ENCODE assay signal across 20 mouse cellular contexts in the genomic region with DNA sequence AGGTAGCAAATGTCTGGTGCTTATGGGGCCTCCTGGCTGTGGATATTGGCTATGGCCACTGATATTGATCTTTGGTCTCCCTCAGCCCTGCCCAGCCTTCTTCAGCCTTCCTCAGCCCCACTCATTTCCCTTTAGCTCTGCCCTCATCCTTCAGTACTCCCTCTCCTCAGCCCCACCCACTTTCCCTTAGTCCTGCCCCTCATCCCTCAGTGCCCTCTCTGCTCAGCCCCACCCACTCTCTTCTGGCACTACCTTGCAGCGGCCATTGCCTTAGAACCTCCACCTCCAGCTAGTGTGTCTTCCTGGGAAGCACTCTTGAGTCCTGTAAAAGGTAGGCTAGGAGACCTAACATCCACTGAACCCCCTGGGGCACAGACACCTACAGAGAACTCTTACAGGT.
DNase-seq lines count a peak whose midpoint lies in the region; ATAC-seq and TF ChIP-seq lines count a peak whose summit lies in the region.
"Had no signal": no experiment of that assay in that cellular context is flagged by ENCODE, and none has a peak within 500 bp of the region (broad histone marks: within the 10 kb centered on the region; RNA-seq: fewer than 3 reads in every experiment).

No protein-coding gene starts in this region.

- H3K27ac ChIP-seq in hindbrain, embryonic 11.5 days (ENCODE audit: low read depth, low read length): peak overlapping the region; percentile 89
- H3K27ac ChIP-seq in hindbrain, embryonic 14.5 days: no peak overlapping the region
- H3K27ac ChIP-seq in ES-Bruce4 (ENCODE audit: insufficient read depth, low read length): peak overlapping the region; percentile 99
- H3K27ac ChIP-seq in limb, embryonic 10.5 days: peak overlapping the region; percentile 34; the same call in 1 of the 2 replicates
- H3K27ac ChIP-seq: layer of hippocampus, adult 2 months; macrophage; neural tube, embryonic 13.5 days had no signal

- no peak for ATAC-seq in hindbrain, embryonic 11.5 days (ENCODE audit: low FRiP score)
- no peak for ATAC-seq in hindbrain, embryonic 14.5 days (ENCODE audit: low FRiP score)

- 23% methylated on average over 1 of the region's 1 CpGs for WGBS in hindbrain, embryonic 11.5 days
- 25% methylated on average over 1 of the region's 1 CpGs for WGBS in hindbrain, embryonic 14.5 days
- WGBS in limb, embryonic 10.5 days: 46% methylated on average over 1 of the region's 1 CpGs

- DNase-seq in hindbrain, embryonic 11.5 days (ENCODE audit: low spot score): no peak
- no peak for DNase-seq in hindbrain, embryonic 14.5 days (ENCODE audit: low spot score)
- DNase-seq in limb, embryonic 10.5 days (ENCODE audit: low spot score): no peak
- DNase-seq in layer of hippocampus, postnatal 10 days (ENCODE audit: low spot score in 2 of 2): no peak
- no peak for DNase-seq in spleen, postnatal 36 days (ENCODE audit: low spot score in 2 of 2)
- DNase-seq: adrenal gland, postnatal 25 days; cerebellum, adult 8-10 months; heart, adult 11 months; heart, postnatal 4 days; kidney, adult 18-20 months; kidney, postnatal 10 days; left cerebral cortex, postnatal 4 days; lung, adult 2 months; right cerebral cortex, postnatal 14 days had no signal

- no peak for TF ChIP-seq POLR2A in ES-Bruce4 (IDR thresholded peaks at IDR 0.05; ENCODE audit: insufficient read depth, low read length)

- H3K27me3 ChIP-seq in hindbrain, embryonic 11.5 days (ENCODE audit: control insufficient read depth, insufficient read depth, low read length): no peaks in the 10 kb centered on the region
- no peaks in the 10 kb centered on the region for H3K27me3 ChIP-seq in hindbrain, embryonic 14.5 days (ENCODE audit: control insufficient read depth, insufficient read depth, low read length)
- no peaks in the 10 kb centered on the region for H3K27me3 ChIP-seq in E14TG2a.4 (ENCODE audit: insufficient read depth, low read length)
- H3K27me3 ChIP-seq in ES-Bruce4 (ENCODE audit: control insufficient read depth, insufficient read depth, low read length, poor library complexity, severe bottlenecking): no peaks in the 10 kb centered on the region
- H3K27me3 ChIP-seq in limb, embryonic 10.5 days (ENCODE audit: low read depth, poor library complexity, severe bottlenecking): peaks cover 10% of the 10 kb centered on the region; the same call in 1 of the 2 replicates

- H3K4me1 ChIP-seq in hindbrain, embryonic 11.5 days (replicated peaks; ENCODE audit: control insufficient read depth, insufficient read depth, low read length): peaks cover 17% of the 10 kb centered on the region
- H3K4me1 ChIP-seq in hindbrain, embryonic 14.5 days (replicated peaks; ENCODE audit: control insufficient read depth, insufficient read depth, low read length): peaks cover 5% of the 10 kb centered on the region; the same call in 1 of the 2 replicates
- peaks cover 63% of the 10 kb centered on the region for H3K4me1 ChIP-seq in E14TG2a.4 (replicated peaks; ENCODE audit: low read depth, low read length)
- peaks cover 18% of the 10 kb centered on the region for H3K4me1 ChIP-seq in ES-Bruce4 (ENCODE audit: control insufficient read depth, insufficient read depth, low read length)
- peaks cover 65% of the 10 kb centered on the region for H3K4me1 ChIP-seq in limb, embryonic 10.5 days

- 0 out of 2 replicates have a peak, but pooled peaks have one; percentile 39 for TF ChIP-seq EP300 in ES-Bruce4 (IDR thresholded peaks at IDR 0.05; ENCODE audit: insufficient read depth, low read depth, low read length)

- no peaks in the 10 kb centered on the region for H3K9me3 ChIP-seq in hindbrain, embryonic 11.5 days (ENCODE audit: control insufficient read depth, low read length)
- H3K9me3 ChIP-seq in hindbrain, embryonic 14.5 days (ENCODE audit: control insufficient read depth, low read length): no peaks in the 10 kb centered on the region
- H3K9me3 ChIP-seq in E14TG2a.4 (ENCODE audit: low read length) (peaks cover 14% of the 10 kb centered on the region), ES-Bruce4 (replicated peaks; ENCODE audit: control insufficient read depth, insufficient read depth, low read length, poor library complexity, severe bottlenecking) (peaks cover 11% of the 10 kb centered on the region)
- H3K9me3 ChIP-seq in limb, embryonic 10.5 days (replicated peaks): no peaks in the 10 kb centered on the region
- H3K9me3 ChIP-seq: neural tube, embryonic 13.5 days had no signal

- no peak overlapping the region for H3K9ac ChIP-seq in hindbrain, embryonic 11.5 days (ENCODE audit: low read depth, low read length)
- no peak overlapping the region for H3K9ac ChIP-seq in hindbrain, embryonic 14.5 days
- H3K9ac ChIP-seq in ES-Bruce4 (ENCODE audit: low read depth, poor library complexity, severe bottlenecking): peak overlapping the region; percentile 53
- H3K9ac ChIP-seq: neural tube, embryonic 13.5 days had no signal

- H3K4me2 ChIP-seq in hindbrain, embryonic 11.5 days (replicated peaks; ENCODE audit: low read depth, low read length): no peak overlapping the region
- H3K4me2 ChIP-seq in hindbrain, embryonic 14.5 days (replicated peaks): no peak overlapping the region
- H3K4me2 ChIP-seq: liver, embryonic 11.5 days; neural tube, embryonic 13.5 days had no signal

- H3K4me3 ChIP-seq in hindbrain, embryonic 11.5 days (ENCODE audit: low read depth, low read length): no peak overlapping the region
- no peak overlapping the region for H3K4me3 ChIP-seq in hindbrain, embryonic 14.5 days (replicated peaks; ENCODE audit: low read length)
- H3K4me3 ChIP-seq in E14TG2a.4 (replicated peaks; ENCODE audit: low read length) (peak overlapping the region; percentile 74), ES-Bruce4 (ENCODE audit: low read depth, low read length) (peak overlapping the region; percentile 75)
- H3K4me3 ChIP-seq in limb, embryonic 10.5 days: no peak overlapping the region
- H3K4me3 ChIP-seq: layer of hippocampus, adult 2 months; neural tube, embryonic 13.5 days had no signal

- H3K36me3 ChIP-seq in hindbrain, embryonic 11.5 days (ENCODE audit: control insufficient read depth, insufficient read depth, low read length): no peaks in the 10 kb centered on the region
- H3K36me3 ChIP-seq in hindbrain, embryonic 14.5 days (replicated peaks; ENCODE audit: control insufficient read depth, insufficient read depth): no peaks in the 10 kb centered on the region
- H3K36me3 ChIP-seq in E14TG2a.4 (ENCODE audit: insufficient read depth, low read length) (no peaks in the 10 kb centered on the region), ES-Bruce4 (ENCODE audit: control insufficient read depth, insufficient read depth, low read length, poor library complexity, severe bottlenecking) (no peaks in the 10 kb centered on the region)
- H3K36me3 ChIP-seq in limb, embryonic 10.5 days: no peaks in the 10 kb centered on the region
- H3K36me3 ChIP-seq: neural tube, embryonic 13.5 days had no signal

- no peak for TF ChIP-seq CTCF in E14TG2a.4 (conservative IDR thresholded peaks at IDR 0.05; ENCODE audit: low read length)
- TF ChIP-seq CTCF in ES-Bruce4 (IDR thresholded peaks at IDR 0.05; ENCODE audit: low read depth, low read length): no peak

Comparison
In these comparisons a context has a peak if more than half of its experiments do, and no peak if none do; other contexts are left out.
1. H3K4me3 ChIP-seq: peak in E14TG2a.4 (single experiment) and ES-Bruce4 (single experiment); none in hindbrain, embryonic 11.5 days (single experiment), hindbrain, embryonic 14.5 days (single experiment) and limb, embryonic 10.5 days (single experiment).